Mouse (Mus musculus) embryonic facial prominence, embryonic 14.5 days (tissue): ENCODE data around the gene Card19. TPM values are rescaled to one million over a fixed set of nuclear protein-coding genes. Genes with fewer than 3 reads are reported as not detected.
A peak's percentile ranks its signal among the peaks of the same experiment; 100 is the strongest.

ENCODE experiments used
- ATAC-seq: fragments of 200-750 bp; cut with Nextera tagmentation; 2 replicates; pipeline ENCODE4 v1.8.0; 2017; ENCODE audit warnings: low read depth, moderate number of reproducible peaks, moderate TSS enrichment
- DNase-seq: peaks from one replicate; pipeline ENCODE4 v3.0.0-alpha.2; 2015; ENCODE audit warnings: low spot score
- H3K27ac ChIP-seq: fragments of 300-500 bp; sonication (generic); replicated peaks from 2 replicates; pipeline ENCODE4 v1.5.1; 2014; ENCODE audit warnings: low read depth, mild to moderate bottlenecking, low read length, moderate library complexity
- H3K27me3 ChIP-seq: fragments of 300-500 bp; sonication (generic); replicated peaks from 2 replicates; pipeline ENCODE4 v1.6.1; 2014; ENCODE audit warnings: low read length; ENCODE audit not compliant: control insufficient read depth, insufficient read depth
- H3K36me3 ChIP-seq: fragments of 300-500 bp; sonication (generic); 2 replicates; pipeline ENCODE4 v1.6.1; 2014; ENCODE audit warnings: low read length, mixed read lengths; ENCODE audit not compliant: control insufficient read depth, insufficient read depth
- H3K4me1 ChIP-seq: fragments of 300-500 bp; sonication (generic); 2 replicates; pipeline ENCODE4 v1.6.1; 2014; ENCODE audit warnings: antibody characterized with exemption, low read length; ENCODE audit not compliant: control insufficient read depth, insufficient read depth
- H3K4me2 ChIP-seq: fragments of 300-500 bp; sonication (generic); 2 replicates; pipeline ENCODE4 v1.6.1; 2014; ENCODE audit warnings: low read depth, mild to moderate bottlenecking, low read length, moderate library complexity, mixed read lengths
- H3K4me3 ChIP-seq: fragments of 300-500 bp; sonication (generic); 2 replicates; pipeline ENCODE4 v1.5.1; 2014; ENCODE audit warnings: low read depth, mild to moderate bottlenecking, low read length
- H3K9ac ChIP-seq: fragments of 300-500 bp; sonication (generic); 2 replicates; pipeline ENCODE4 v1.6.1; 2014; ENCODE audit warnings: low read depth, mild to moderate bottlenecking, low read length, moderate library complexity, mixed read lengths
- H3K9me3 ChIP-seq: fragments of 300-500 bp; sonication (generic); 2 replicates; pipeline ENCODE4 v1.6.1; 2016; ENCODE audit warnings: low read length; ENCODE audit not compliant: control insufficient read depth
- WGBS: fragments of 180-500 bp; shearing (Covaris S2); extraction: QIAGEN DNeasy Blood & Tissue Kit; methylation state at CpG from one replicate; pipeline ENCODE4 v1.1.7; 2014; 5-methylcytosine and 5-hydroxymethylcytosine counted together
- polyA plus RNA-seq: library from polyadenylated mRNA; unstranded; fragments of >200 nt; fragmentation: Nextera tagmentation; extraction: Ambion mirVana; gene quantifications from 2 replicates; pipeline ENCODE4 v1.2.1, GENCODE M21; 2014

Card19 gene
- polyA plus RNA-seq, 1 experiment from 2014 or later: 65.1 TPM

DNA sequence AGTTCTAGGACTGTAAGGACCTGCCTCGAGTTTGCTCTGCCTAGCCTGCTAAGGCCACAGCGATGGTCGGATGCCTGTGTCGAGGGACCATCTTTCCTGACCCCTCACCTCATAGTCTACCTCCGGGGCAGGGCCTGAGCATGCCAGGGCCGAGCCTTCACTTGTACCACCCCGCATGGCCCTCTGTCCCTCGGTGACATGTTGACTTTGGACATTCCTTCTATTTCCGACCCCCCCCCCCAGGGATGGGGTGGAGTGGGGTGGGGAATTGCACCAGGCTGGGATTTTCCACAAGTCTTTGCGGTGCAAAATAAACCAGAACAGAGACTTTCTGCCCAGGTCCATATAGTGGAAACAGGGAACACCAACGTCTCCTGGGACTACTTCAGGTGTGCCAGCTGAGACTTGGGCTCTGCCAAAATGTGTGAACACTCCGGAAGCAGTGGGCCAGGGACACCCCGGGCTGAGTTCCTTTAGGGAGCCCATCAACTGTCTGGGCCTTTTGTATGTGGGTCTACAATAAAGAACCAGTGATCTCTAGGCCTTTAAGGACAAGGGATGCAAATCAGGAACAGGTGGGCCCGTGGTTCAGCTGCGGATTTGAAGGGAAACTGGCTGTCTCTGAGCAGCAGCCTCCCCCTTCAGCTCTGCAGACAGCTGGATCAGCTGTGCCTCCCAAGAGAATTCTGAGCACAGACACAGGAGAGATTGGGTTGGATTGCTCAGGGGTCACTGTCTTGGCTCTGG lies 27.4 kb downstream of the Card19 start:
- Histone ChIP-seq H3K4me2 (peak overlapping the region; percentile 99), H3K4me1 (peaks cover 29% of the 10 kb centered on the region), H3K27me3 (no peaks in the 10 kb centered on the region), H3K9me3 (no peaks in the 10 kb centered on the region), H3K4me3 (peak overlapping the region; percentile 79), H3K27ac (no peak overlapping the region), H3K36me3 (no peaks in the 10 kb centered on the region), H3K9ac (peak overlapping the region; percentile 76)
- 18% methylated on average over 15 of the region's 15 CpGs for WGBS
- 0 out of 2 replicates have a peak, but pooled peaks have one; percentile 0 for ATAC-seq
- peak; percentile 49 for DNase-seq

DNA sequence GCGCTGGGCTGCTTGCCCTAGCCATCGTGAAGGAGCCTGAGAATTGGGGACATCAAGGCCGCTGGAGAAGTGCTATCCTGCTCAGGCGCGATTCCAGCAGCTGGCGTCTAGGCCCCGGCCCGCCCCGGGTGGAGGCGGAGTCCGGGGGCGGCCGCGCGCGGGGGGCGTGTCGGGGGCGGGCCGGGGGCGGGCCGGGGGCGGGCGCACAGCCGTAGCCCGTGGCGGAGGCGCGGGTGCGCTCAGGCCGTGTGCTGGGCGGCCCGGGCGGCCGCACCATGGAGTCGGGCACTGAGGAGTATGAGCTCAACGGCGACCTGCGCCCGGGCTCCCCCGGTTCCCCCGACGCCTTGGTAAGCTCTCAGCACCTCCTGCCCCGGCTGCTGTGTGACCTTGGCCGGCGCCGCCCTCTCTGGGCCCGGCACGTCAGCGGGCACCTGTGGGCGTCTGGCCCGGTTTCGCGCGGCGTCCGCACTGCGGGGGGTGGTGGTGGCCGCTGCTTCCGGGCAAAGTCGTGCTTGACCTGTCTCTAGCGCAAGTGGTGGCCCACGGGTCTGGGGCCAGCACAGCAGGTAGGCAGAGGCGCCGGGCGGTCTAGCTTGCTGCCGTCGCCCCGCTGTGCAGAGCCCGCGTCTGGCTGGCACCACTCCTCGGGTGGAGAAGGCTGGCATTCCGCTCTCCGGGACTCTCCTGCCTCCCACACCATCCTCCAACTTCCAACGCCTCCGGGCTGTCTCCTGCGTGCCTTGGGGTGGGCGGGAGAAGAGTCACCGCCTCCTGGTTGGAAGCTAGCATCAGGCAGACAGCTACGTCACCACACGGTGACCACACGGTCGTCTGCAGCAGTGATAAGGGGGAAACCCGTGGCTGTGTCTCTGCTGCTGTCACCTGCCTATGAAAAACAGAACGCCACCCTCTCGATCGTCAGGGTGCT lies 28.3 kb downstream of the Card19 start, which contains the start of gene Ninj1:
TSS of gene Ninj1 (plus strand) at position 198 of the 931 bp plus-strand sequence.
- Histone ChIP-seq H3K27me3 (no peaks in the 10 kb centered on the region), H3K4me2 (peak within 1 kb of the TSS; percentile 99), H3K9me3 (no peaks in the 10 kb centered on the region), H3K27ac (peak within 1 kb of the TSS; percentile 75), H3K4me3 (peak within 1 kb of the TSS; percentile 79), H3K4me1 (peaks cover 29% of the 10 kb centered on the region), H3K9ac (peak within 1 kb of the TSS; percentile 76), H3K36me3 (no peaks in the 10 kb centered on the region)
- ATAC-seq: peak; percentile 93
- WGBS: 0% methylated on average over 12 of the region's 87 CpGs
- peak; percentile 93 for DNase-seq

DNA sequence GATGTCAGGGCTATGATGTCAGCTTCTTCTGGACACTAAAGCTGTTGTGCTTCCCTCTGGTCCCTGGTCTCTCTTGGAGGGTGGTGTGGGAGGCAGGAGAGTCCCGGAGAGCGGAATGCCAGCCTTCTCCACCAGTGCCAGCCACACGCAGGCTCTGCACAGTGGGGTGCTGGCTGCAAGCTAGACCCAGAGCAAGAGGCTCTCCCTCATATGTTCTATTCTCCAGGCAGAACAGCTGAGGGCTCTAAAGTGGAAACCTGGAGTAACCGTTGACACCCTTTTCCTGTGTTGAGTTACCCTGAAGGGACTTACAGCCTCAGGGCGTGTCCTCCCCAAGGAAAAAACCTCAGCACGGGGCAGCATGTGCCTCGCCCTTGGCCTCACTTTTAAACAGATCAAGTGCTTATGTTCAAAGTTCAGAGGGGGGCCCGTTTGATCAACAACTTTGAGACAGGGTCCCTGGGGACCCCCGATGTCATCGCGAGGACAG lies 29.0 kb downstream of the Card19 start:
- Histone ChIP-seq H3K9ac (peak overlapping the region; percentile 76), H3K9me3 (no peaks in the 10 kb centered on the region), H3K27me3 (no peaks in the 10 kb centered on the region), H3K4me1 (peaks cover 29% of the 10 kb centered on the region), H3K36me3 (no peaks in the 10 kb centered on the region), H3K4me2 (peak overlapping the region; percentile 99), H3K4me3 (peak overlapping the region; percentile 79), H3K27ac (peak overlapping the region; percentile 75)
- ATAC-seq (peak; percentile 9), DNase-seq (no peak)
- 18% methylated on average over 11 of the region's 11 CpGs for WGBS

DNA sequence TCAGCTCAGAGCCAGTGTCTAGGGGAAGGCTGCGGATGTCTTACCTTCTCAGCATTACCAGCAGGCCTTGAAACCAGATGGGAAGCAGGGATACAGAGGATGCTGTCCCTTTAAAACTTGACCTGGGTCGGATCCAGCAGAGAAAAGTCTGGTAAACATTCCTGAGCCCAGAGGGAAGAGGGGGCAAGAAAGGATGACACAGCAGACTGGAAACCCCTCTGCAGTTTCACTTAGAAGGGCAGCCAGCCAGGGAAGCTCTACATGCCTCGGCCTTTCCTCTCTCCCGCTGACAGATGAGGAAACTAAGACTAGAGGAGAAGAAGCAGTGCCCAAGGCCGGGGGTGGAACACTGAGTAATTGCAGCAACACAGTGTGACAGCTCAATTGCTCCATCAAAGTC lies 32.2 kb downstream of the Card19 start:
- no peak overlapping the region for H3K4me3 ChIP-seq
- H3K4me1 ChIP-seq: peaks cover 24% of the 10 kb centered on the region
- H3K4me2 ChIP-seq: no peak overlapping the region
- peak overlapping the region; percentile 2; the same call in 1 of the 2 replicates for H3K9ac ChIP-seq
- H3K27ac ChIP-seq: no peak overlapping the region; the same call in 1 of the 2 replicates
- ATAC-seq (no peak), DNase-seq (no peak)
- no peaks in the 10 kb centered on the region for H3K36me3 ChIP-seq
- H3K27me3 ChIP-seq: no peaks in the 10 kb centered on the region
- WGBS: 24% methylated on average over 5 of the region's 5 CpGs
- no peaks in the 10 kb centered on the region for H3K9me3 ChIP-seq

DNA sequence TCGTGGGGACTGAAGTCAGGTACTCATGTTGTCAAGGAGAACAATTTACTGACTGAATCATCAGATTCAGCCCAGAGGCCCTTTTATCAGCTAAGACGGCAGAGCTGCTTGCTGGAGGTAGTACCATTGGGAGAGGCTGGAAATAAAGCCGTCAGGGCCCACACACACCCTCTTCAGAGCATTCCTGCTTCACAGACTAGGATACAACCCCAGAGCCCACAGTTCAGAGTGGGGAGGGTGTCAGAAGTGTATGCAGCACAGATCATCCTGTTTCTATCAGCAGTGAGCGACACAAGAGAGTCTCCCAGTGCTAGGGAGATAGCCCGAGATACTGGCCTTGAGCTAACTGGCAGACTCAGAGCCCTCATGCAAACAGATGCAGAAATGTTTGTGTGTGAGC lies 32.7 kb downstream of the Card19 start:
- no peaks in the 10 kb centered on the region for H3K9me3 ChIP-seq
- peaks cover 19% of the 10 kb centered on the region for H3K4me1 ChIP-seq
- WGBS: 53% methylated on average over 5 of the region's 5 CpGs
- H3K27ac ChIP-seq: no peak overlapping the region; the same call in 1 of the 2 replicates
- H3K4me2 ChIP-seq: no peak overlapping the region
- no peaks in the 10 kb centered on the region for H3K36me3 ChIP-seq
- peak overlapping the region; percentile 2; the same call in 1 of the 2 replicates for H3K9ac ChIP-seq
- ATAC-seq: no peak
- H3K27me3 ChIP-seq: no peaks in the 10 kb centered on the region
- DNase-seq: no peak
- H3K4me3 ChIP-seq: no peak overlapping the region

DNA sequence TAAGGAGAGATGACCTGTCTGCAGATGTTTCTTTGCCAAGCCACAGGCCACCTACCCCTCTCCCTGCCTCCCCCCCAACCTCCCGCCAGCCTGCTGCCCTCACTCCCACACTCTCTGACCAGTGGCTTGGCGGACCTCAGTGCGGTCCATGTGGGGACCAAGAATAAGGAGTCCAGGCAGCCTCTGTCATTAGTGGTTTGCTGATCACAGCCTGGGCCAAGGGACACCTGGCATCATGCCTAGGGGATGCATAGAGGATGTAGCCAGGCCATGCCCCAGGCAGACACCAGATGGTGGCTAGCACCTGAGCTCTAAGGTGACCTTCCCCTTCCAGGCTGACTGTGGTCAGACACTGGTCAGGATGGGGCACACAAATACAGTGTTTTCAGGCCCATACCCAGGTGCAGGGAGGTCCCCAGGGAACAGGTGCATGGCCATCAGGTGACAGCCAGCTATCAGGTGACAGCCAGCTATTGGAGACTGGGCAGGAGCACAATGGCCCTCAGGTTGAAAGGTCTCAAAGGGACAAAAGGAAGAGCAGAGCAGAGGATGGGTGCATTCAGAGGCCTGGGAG lies 34.3 kb downstream of the Card19 start:
- Histone ChIP-seq H3K27ac (no peak overlapping the region), H3K9me3 (no peaks in the 10 kb centered on the region), H3K4me1 (peaks cover 10% of the 10 kb centered on the region; the same call in 1 of the 2 replicates), H3K36me3 (no peaks in the 10 kb centered on the region), H3K4me2 (no peak overlapping the region), H3K4me3 (no peak overlapping the region), H3K9ac (no peak overlapping the region), H3K27me3 (no peaks in the 10 kb centered on the region)
- ATAC-seq (no peak), DNase-seq (no peak)
- WGBS: 93% methylated on average over 3 of the region's 3 CpGs

DNA sequence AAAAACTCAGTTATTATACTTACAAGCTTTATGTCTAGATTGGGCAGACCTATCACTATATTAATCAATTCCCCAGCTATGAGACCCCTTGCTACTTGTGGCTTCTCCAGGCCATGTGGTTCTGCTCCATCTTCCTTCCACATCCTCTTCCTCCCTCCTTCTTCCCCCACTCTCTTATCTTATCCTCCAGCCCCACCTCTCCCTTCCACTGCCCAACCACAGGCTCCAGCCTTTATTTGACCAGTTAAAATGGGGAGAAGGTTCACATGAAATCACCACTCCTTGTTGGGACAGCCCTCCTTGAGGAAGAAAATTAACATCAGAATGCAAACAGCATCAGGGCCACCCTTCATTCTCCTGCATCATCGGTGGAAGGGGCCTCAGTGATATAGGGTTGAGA lies 35.1 kb downstream of the Card19 start:
- 78% methylated on average over 1 of the region's 1 CpGs for WGBS

DNA sequence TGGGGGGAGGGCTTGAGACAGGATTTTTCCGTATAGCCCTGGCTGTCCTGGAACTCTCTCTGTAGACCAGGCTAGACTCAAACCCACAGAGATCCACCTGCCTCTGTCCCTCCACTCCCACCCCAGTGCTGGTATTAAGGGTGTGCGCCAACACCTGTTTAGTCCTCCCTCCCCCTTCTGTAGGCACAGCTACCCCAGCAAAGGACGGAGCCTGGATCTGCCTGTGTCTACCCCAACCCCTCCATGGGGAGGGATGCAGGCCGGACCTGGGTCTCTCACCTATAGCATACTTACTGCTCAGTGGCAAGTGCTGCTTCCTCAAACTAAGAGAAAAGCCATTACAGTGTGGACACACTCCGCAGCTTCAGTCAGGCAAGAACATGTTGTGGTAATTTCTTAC lies 35.6 kb downstream of the Card19 start:
- H3K4me3 ChIP-seq: no peak overlapping the region
- DNase-seq (no peak), ATAC-seq (no peak)
- peaks cover 10% of the 10 kb centered on the region; the same call in 1 of the 2 replicates for H3K4me1 ChIP-seq
- no peaks in the 10 kb centered on the region for H3K36me3 ChIP-seq
- H3K9me3 ChIP-seq: no peaks in the 10 kb centered on the region
- no peak overlapping the region for H3K9ac ChIP-seq
- 83% methylated on average over 5 of the region's 5 CpGs for WGBS
- no peak overlapping the region for H3K27ac ChIP-seq
- H3K4me2 ChIP-seq: no peak overlapping the region
- H3K27me3 ChIP-seq: no peaks in the 10 kb centered on the region

More for the DNA sequence above, 35.1 kb downstream of the Card19 start:
- peaks cover 10% of the 10 kb centered on the region; the same call in 1 of the 2 replicates for H3K4me1 ChIP-seq
- H3K9ac ChIP-seq: no peak overlapping the region
- H3K4me3 ChIP-seq: no peak overlapping the region
- DNase-seq (no peak), ATAC-seq (no peak)
- H3K4me2 ChIP-seq: no peak overlapping the region
- H3K27ac ChIP-seq: no peak overlapping the region
- no peaks in the 10 kb centered on the region for H3K36me3 ChIP-seq
- H3K27me3 ChIP-seq: no peaks in the 10 kb centered on the region
- no peaks in the 10 kb centered on the region for H3K9me3 ChIP-seq
